Mouse (Mus musculus) lung, postnatal 0 days (tissue): Measurements from ENCODE around the gene Retreg1. TPM values are rescaled to one million over a fixed set of nuclear protein-coding genes. Genes with fewer than 3 reads are reported as not detected.
A peak's percentile ranks its signal among the peaks of the same experiment; 100 is the strongest.

Source experiments
- ATAC-seq: fragments of 200-750 bp; cut with Nextera tagmentation; 2 replicates; pipeline ENCODE4 v1.8.0; 2017; ENCODE audit warnings: moderate library complexity
- DNase-seq: peaks from one replicate; pipeline ENCODE4 v3.0.0-alpha.2; 2016; ENCODE audit warnings: low spot score
- H3K27ac ChIP-seq: fragments of 300-500 bp; sonication (generic); 2 replicates; pipeline ENCODE4 v1.5.1; 2014; ENCODE audit warnings: antibody characterized with exemption, mild to moderate bottlenecking, low read length, mixed read lengths
- H3K27me3 ChIP-seq: fragments of 300-500 bp; sonication (generic); replicated peaks from 2 replicates; pipeline ENCODE4 v1.6.1; 2014; ENCODE audit warnings: low read length, mixed read lengths; ENCODE audit not compliant: insufficient read depth
- H3K36me3 ChIP-seq: fragments of 300-500 bp; sonication (generic); 2 replicates; pipeline ENCODE4 v1.6.1; 2014; ENCODE audit warnings: low read length, mixed read lengths; ENCODE audit not compliant: insufficient read depth
- H3K4me1 ChIP-seq: fragments of 300-500 bp; sonication (generic); 2 replicates; pipeline ENCODE4 v1.6.1; 2014; ENCODE audit warnings: antibody characterized with exemption, low read depth, low read length, mixed read lengths; ENCODE audit not compliant: insufficient read depth
- H3K4me2 ChIP-seq: fragments of 300-500 bp; sonication (generic); replicated peaks from 2 replicates; pipeline ENCODE4 v1.6.1; 2014; ENCODE audit warnings: low read depth, mild to moderate bottlenecking, low read length, moderate library complexity, mixed read lengths
- H3K4me3 ChIP-seq: fragments of 300-500 bp; sonication (generic); 2 replicates; pipeline ENCODE4 v1.5.1; 2014; ENCODE audit warnings: low read depth, low read length
- H3K9ac ChIP-seq: fragments of 300-500 bp; sonication (generic); replicated peaks from 2 replicates; pipeline ENCODE4 v1.6.1; 2014; ENCODE audit warnings: low read depth, mild to moderate bottlenecking
- H3K9me3 ChIP-seq: fragments of 300-500 bp; sonication (generic); 2 replicates; pipeline ENCODE4 v1.6.1; 2016; ENCODE audit warnings: low read length, mixed read lengths
- CTCF ChIP-seq: IDR thresholded peaks from 2 replicates; pipeline ENCODE4 v1.5.1; 2016; ENCODE audit warnings: antibody characterized with exemption, mild to moderate bottlenecking
- EP300 ChIP-seq: IDR thresholded peaks from 2 replicates; pipeline ENCODE4 v1.6.1; 2016; ENCODE audit warnings: antibody characterized with exemption, mild to moderate bottlenecking, control low read depth
- WGBS: fragments of 180-500 bp; shearing (Covaris S2); extraction: QIAGEN DNeasy Blood & Tissue Kit; methylation state at CpG from one replicate; pipeline ENCODE4 v1.1.7; 2014; 5-methylcytosine and 5-hydroxymethylcytosine counted together
- microRNA-seq: library from miRNA; unstranded; fragments of <30 nt; microRNA quantifications from one replicate; pipeline ENCODE4, GENCODE M21; 2016
- polyA plus RNA-seq: library from polyadenylated mRNA; unstranded; fragments of >200 nt; fragmentation: Nextera tagmentation; extraction: Ambion mirVana; gene quantifications from 2 replicates; pipeline ENCODE4 v1.2.1, GENCODE M21; 2015

Retreg1 gene
- polyA plus RNA-seq, 1 experiment from 2014 or later: 36.2 TPM

GRCm38 (mm10) chr15:26015979-26016665, 173.1 kb downstream of the Retreg1 start:
- no peak for ATAC-seq
- H3K4me2 ChIP-seq: no peak overlapping the region
- no peaks in the 10 kb centered on the region for H3K27me3 ChIP-seq
- no peak overlapping the region for H3K4me3 ChIP-seq
- no peaks in the 10 kb centered on the region for H3K4me1 ChIP-seq
- WGBS: 39% methylated on average over 14 of the region's 14 CpGs
- H3K9ac ChIP-seq: no peak overlapping the region
- H3K36me3 ChIP-seq: no peaks in the 10 kb centered on the region
- no peak overlapping the region for H3K27ac ChIP-seq
- no peaks in the 10 kb centered on the region for H3K9me3 ChIP-seq
- TF ChIP-seq CTCF: no peak
- no peak for TF ChIP-seq EP300
- DNase-seq: peak; percentile 11

GRCm38 (mm10) chr15:26021721-26022120, 178.7 kb downstream of the Retreg1 start:
- Histone ChIP-seq H3K4me2 (no peak overlapping the region), H3K9me3 (no peaks in the 10 kb centered on the region), H3K9ac (no peak overlapping the region), H3K4me3 (no peak overlapping the region), H3K27me3 (no peaks in the 10 kb centered on the region), H3K27ac (no peak overlapping the region), H3K36me3 (no peaks in the 10 kb centered on the region), H3K4me1 (no peaks in the 10 kb centered on the region)
- TF ChIP-seq CTCF (no peak), EP300 (no peak)
- ATAC-seq (no peak), DNase-seq (no peak)
- 79% methylated on average over 8 of the region's 8 CpGs for WGBS

- H3K36me3 ChIP-seq: no peaks in the 10 kb centered on the region
- H3K27ac ChIP-seq: no peak overlapping the region
- WGBS: 84% methylated on average over 5 of the region's 5 CpGs
- H3K9ac ChIP-seq: no peak overlapping the region
- no peaks in the 10 kb centered on the region for H3K27me3 ChIP-seq
- no peak for TF ChIP-seq EP300
- TF ChIP-seq CTCF: no peak
- H3K4me2 ChIP-seq: no peak overlapping the region
- no peaks in the 10 kb centered on the region for H3K4me1 ChIP-seq
- no peaks in the 10 kb centered on the region for H3K9me3 ChIP-seq
- DNase-seq (no peak), ATAC-seq (no peak)
- no peak overlapping the region for H3K4me3 ChIP-seq
Observed at GRCm38 (mm10) chr15:26022636-26023035, 179.7 kb downstream of the Retreg1 start.

Small RNA genes lying within 50 kb of the gene (microRNA-seq; reads per million reads assigned to microRNA genes)
- not detected for gene Mir7212

Other genes with a start within 250 kb of the Retreg1 start
- gene Myo10, start 220.7 kb upstream of the Retreg1 start, polyA plus RNA-seq: 17.3 and 20.2 TPM in 2 replicates
- 18.4 and 18.7 TPM in 2 replicates for gene Zfp622, start 141.2 kb downstream of the Retreg1 start, polyA plus RNA-seq